8 mouse cellular contexts compared by ENCODE assay signal in the genomic region with DNA sequence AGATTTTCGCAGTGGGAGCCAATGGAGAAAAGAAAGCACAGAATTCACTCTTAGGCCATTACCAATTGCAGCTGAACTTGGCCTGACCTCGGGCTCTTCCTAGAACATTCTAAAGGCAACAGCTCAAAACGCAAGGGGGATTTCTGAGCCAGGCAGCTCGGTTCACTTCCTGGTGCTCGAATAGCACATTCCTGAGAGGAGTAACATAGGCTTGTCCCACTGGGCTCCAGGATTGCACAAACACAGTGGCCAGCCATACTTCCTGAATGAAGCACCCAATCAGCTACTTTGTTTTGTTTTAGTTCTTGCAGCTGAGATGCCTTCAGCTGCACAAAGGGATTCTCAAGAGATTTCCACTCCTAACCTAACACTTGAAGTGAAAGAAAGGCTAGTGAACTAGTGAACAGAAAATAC. TPM values are rescaled to one million over a fixed set of nuclear protein-coding genes. Genes with fewer than 3 reads are reported as not detected.
DNase-seq lines count a peak whose midpoint lies in the region; ATAC-seq and TF ChIP-seq lines count a peak whose summit lies in the region.

No protein-coding gene starts in this region.

- peak; percentile 70; the same call in 1 of the 2 replicates for ATAC-seq in kidney, embryonic 14.5 days (ENCODE audit: low FRiP score, low TSS enrichment)
- ATAC-seq in lung, embryonic 16.5 days (ENCODE audit: low read depth), result peak; percentile 95

- H3K36me3 ChIP-seq in C2C12 (ENCODE audit: control insufficient read depth, insufficient read depth), result no peaks in the 10 kb centered on the region
- H3K36me3 ChIP-seq in heart, adult 2 months (ENCODE audit: control insufficient read depth, insufficient read depth, low read length), result peaks cover 24% of the 10 kb centered on the region
- no peaks in the 10 kb centered on the region for H3K36me3 ChIP-seq in kidney, embryonic 14.5 days (ENCODE audit: control insufficient read depth, insufficient read depth, low read length)
- no peaks in the 10 kb centered on the region for H3K36me3 ChIP-seq in lung, embryonic 16.5 days (ENCODE audit: control insufficient read depth, insufficient read depth, low read length)

- DNase-seq in adrenal gland, adult 8-10 months, result peak; percentile 59
- peak; percentile 72 to 85 for DNase-seq in heart, adult 2 months
- DNase-seq in layer of hippocampus, postnatal 36 days, result no peak
- DNase-seq in right cerebral cortex, postnatal 36 days (ENCODE audit: low spot score in 2 of 2), result no peak
- no peak for DNase-seq in left cerebral cortex, adult 18-20 months (ENCODE audit: low spot score in 2 of 2)

- no peak overlapping the region for H3ac ChIP-seq in C2C12 (ENCODE audit: control insufficient read depth, insufficient read length, low read depth)

- 13% methylated on average over 5 of the region's 5 CpGs for WGBS in heart, adult 2 months
- WGBS in kidney, embryonic 14.5 days, result 24% methylated on average over 5 of the region's 5 CpGs
- 8% methylated on average over 5 of the region's 5 CpGs for WGBS in lung, embryonic 16.5 days

- no peaks in the 10 kb centered on the region for H3K27me3 ChIP-seq in C2C12 (ENCODE audit: control insufficient read depth, insufficient read depth, insufficient read length)
- no peaks in the 10 kb centered on the region for H3K27me3 ChIP-seq in heart, adult 2 months (ENCODE audit: control insufficient read depth, insufficient read depth, low read length)
- no peaks in the 10 kb centered on the region for H3K27me3 ChIP-seq in kidney, embryonic 14.5 days (ENCODE audit: control insufficient read depth, insufficient read depth, low read length)
- no peaks in the 10 kb centered on the region for H3K27me3 ChIP-seq in lung, embryonic 16.5 days (ENCODE audit: control insufficient read depth, insufficient read depth, low read depth, low read length)

- H3K4me3 ChIP-seq in C2C12 (ENCODE audit: insufficient read depth, poor library complexity, severe bottlenecking), result peak overlapping the region; percentile 18
- H3K4me3 ChIP-seq in heart, adult 2 months, result peak overlapping the region; percentile 41
- no peak overlapping the region for H3K4me3 ChIP-seq in kidney, embryonic 14.5 days (ENCODE audit: low read length)
- peak overlapping the region; percentile 40 for H3K4me3 ChIP-seq in lung, embryonic 16.5 days (ENCODE audit: low read length)

- no peak for TF ChIP-seq CTCF in C2C12 (IDR thresholded peaks at IDR 0.05; ENCODE audit: control insufficient read depth, insufficient read depth, insufficient read length)
- TF ChIP-seq CTCF in heart, adult 2 months (IDR thresholded peaks at IDR 0.05), result peak; percentile 35

- H3K27ac ChIP-seq in heart, adult 2 months, result peak overlapping the region; percentile 83
- H3K27ac ChIP-seq in kidney, embryonic 14.5 days (ENCODE audit: low read depth, low read length), result peak overlapping the region; percentile 87
- peak overlapping the region; percentile 97 for H3K27ac ChIP-seq in lung, embryonic 16.5 days (ENCODE audit: low read length)

- H3K79me3 ChIP-seq in C2C12 (ENCODE audit: low read depth), result peaks cover 29% of the 10 kb centered on the region

- no peak overlapping the region; the same call in 1 of the 2 replicates for H3K4me2 ChIP-seq in kidney, embryonic 14.5 days (replicated peaks; ENCODE audit: low read depth, low read length)
- H3K4me2 ChIP-seq in lung, embryonic 16.5 days (ENCODE audit: low read depth, low read length), result peak overlapping the region; percentile 57

- peaks cover 21% of the 10 kb centered on the region for H3K4me1 ChIP-seq in heart, adult 2 months (ENCODE audit: control insufficient read depth, insufficient read depth, low read length)
- peaks cover 30% of the 10 kb centered on the region for H3K4me1 ChIP-seq in kidney, embryonic 14.5 days (ENCODE audit: control insufficient read depth, insufficient read depth, low read length)
- peaks cover 49% of the 10 kb centered on the region for H3K4me1 ChIP-seq in lung, embryonic 16.5 days (replicated peaks; ENCODE audit: control insufficient read depth, insufficient read depth, low read length)

- H3K9ac ChIP-seq in heart, adult 2 months (ENCODE audit: low read depth, low read length), result peak overlapping the region; percentile 51
- no peak overlapping the region for H3K9ac ChIP-seq in kidney, embryonic 14.5 days (ENCODE audit: low read depth, low read length)
- H3K9ac ChIP-seq in lung, embryonic 16.5 days (ENCODE audit: low read length), result peak overlapping the region; percentile 55

- H3K9me3 ChIP-seq in kidney, embryonic 14.5 days (ENCODE audit: control insufficient read depth, low read length), result no peaks in the 10 kb centered on the region
- no peaks in the 10 kb centered on the region for H3K9me3 ChIP-seq in lung, embryonic 16.5 days (ENCODE audit: control insufficient read depth, low read length)

- intact Hi-C loops in heart, adult 2 months (cut with DNase I), result loop anchor here (2.0 kb wide), 1 partner anchor 15 kb away; no protein-coding TSS in a partner anchor

- peak; percentile 50; the same call in 1 of the 2 replicates for TF ChIP-seq POLR2A in heart, adult 2 months (IDR thresholded peaks at IDR 0.05; ENCODE audit: insufficient read depth, low read depth, low read length)

- TF ChIP-seq EP300 in heart, adult 2 months (IDR thresholded peaks at IDR 0.05; ENCODE audit: insufficient read depth, low read depth, low read length), result peak; percentile 73

- H3K79me2 ChIP-seq in C2C12 (ENCODE audit: control insufficient read depth, insufficient read depth), result peaks cover 68% of the 10 kb centered on the region
- peaks cover 8% of the 10 kb centered on the region; the same call in 1 of the 2 replicates for H3K79me2 ChIP-seq in heart, adult 2 months (replicated peaks; ENCODE audit: control insufficient read depth, insufficient read depth, low read length)

TF ChIP-seq in C2C12, 6 proteins besides CTCF, POLR2A, EP300 and RAD21:
- TF ChIP-seq MYOD1 (IDR thresholded peaks at IDR 0.05; ENCODE audit: control insufficient read depth, insufficient read length, low read depth) (no peak), USF1 (IDR thresholded peaks at IDR 0.05; ENCODE audit: low read depth) (no peak), MAX (IDR thresholded peaks at IDR 0.05) (no peak), CEBPB (IDR thresholded peaks at IDR 0.05; ENCODE audit: low read depth) (peak; percentile 64), MYOG (IDR thresholded peaks at IDR 0.05; ENCODE audit: control insufficient read depth, extremely low read depth, insufficient read length) (no peak)

RNA-seq across cellular contexts. Expression of a gene that starts 40.1 kb away (rescaled TPM):
- polyA plus RNA-seq in C2C12 (2012; fragmentation: generic; extraction: Trizol), result 107 TPM
- total RNA-seq in adrenal gland, adult 8-10 months (2022), result 100 to 1,000 TPM; 320 to 378 (median 351) TPM
- 100 to 1,000 TPM; 141 to 142 TPM for total RNA-seq in heart, adult 2 months (2021)
- polyA plus RNA-seq in heart, adult 2 months (2012; rRNA removed), result 90.6 and 116 TPM in 2 replicates
- polyA plus RNA-seq in kidney, embryonic 14.5 days (2014; fragmentation: Nextera tagmentation; extraction: Ambion mirVana), result 166 and 225 TPM in 2 replicates
- polyA plus RNA-seq in lung, embryonic 16.5 days (2015; fragmentation: Nextera tagmentation; extraction: Ambion mirVana), result 296 and 297 TPM in 2 replicates
- total RNA-seq in layer of hippocampus, postnatal 36 days (2021), result 1,000 to 10,000 TPM; 1,157 to 1,249 TPM
- 1,000 to 10,000 TPM; 1,397 to 1,476 TPM for total RNA-seq in left cerebral cortex, adult 18-20 months (2021)

Comparison
In these comparisons a context has a peak if more than half of its experiments do, and no peak if none do; other contexts are left out.
1. DNase-seq: peak in adrenal gland, adult 8-10 months (single experiment) and heart, adult 2 months (2 of 2); none in layer of hippocampus, postnatal 36 days (0 of 2), right cerebral cortex, postnatal 36 days (0 of 2) and left cerebral cortex, adult 18-20 months (0 of 2).
2. Peak in every context shown above with its lines, with median percentiles within 50 percentile points of each other: H3K27ac ChIP-seq.